Mouse (Mus musculus): ENCODE data around the gene Tas2r104. TPM values are rescaled to one million over a fixed set of nuclear protein-coding genes. Genes with fewer than 3 reads are reported as not detected.

Tas2r104 gene
- not detected in 2 replicates for polyA plus RNA-seq (2012; rRNA removed)

GRCm38 (mm10) chr6:131685644-131686043 lies at the start of gene Tas2r104:
Tas2r104 (minus strand) TSS chr6:131685744.

GRCm38 (mm10) chr6:131689963-131690362 lies 4.4 kb upstream of the Tas2r104 start, which contains the start of gene Tas2r114:
Tas2r114 (minus strand) TSS chr6:131690063.

GRCm38 (mm10) chr6:131687395-131687794 lies 1.9 kb upstream of the Tas2r104 start, which contains the start of gene Tas2r105:
Tas2r105 (minus strand) TSS chr6:131687495.

GRCm38 (mm10) chr6:131678786-131679185 lies 6.8 kb downstream of the Tas2r104 start, which contains the start of gene Tas2r106:
Tas2r106 (minus strand) TSS chr6:131678886.

DNA sequence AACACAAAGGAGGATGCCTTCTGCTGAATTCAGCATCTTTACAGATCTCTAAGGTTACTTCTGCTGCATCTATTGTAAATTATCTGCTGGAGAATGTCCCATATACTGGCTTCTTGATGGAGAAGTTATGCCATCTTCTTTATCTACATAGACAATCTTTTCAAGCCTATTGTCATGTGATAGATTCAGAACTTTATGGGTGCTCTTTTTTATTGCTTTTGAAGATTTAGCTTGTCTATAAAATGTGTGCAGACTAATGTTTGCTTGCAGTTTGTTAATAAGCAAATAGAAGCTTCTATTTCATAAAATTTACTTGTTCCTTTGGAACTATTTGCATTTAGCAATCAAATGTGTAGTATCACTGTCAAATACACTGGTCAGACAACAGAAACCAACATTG lies 25.5 kb downstream of the Tas2r104 start, which contains the start of gene Tas2r107:
Tas2r107 (minus strand) TSS at position 101 of the 400 bp plus-strand sequence.

Other genes with a start within 250 kb of the Tas2r104 start
- gene 5430401F13Rik, start 199.3 kb downstream of the Tas2r104 start, polyA plus RNA-seq (2012; rRNA removed) = not detected in 2 replicates
- gene Gm6619, start 199.3 kb downstream of the Tas2r104 start, polyA plus RNA-seq (2012; rRNA removed) = not detected in 2 replicates
- not detected in 2 replicates for gene Tas2r130, start 54.8 kb downstream of the Tas2r104 start, polyA plus RNA-seq (2012; rRNA removed)
- not detected in 2 replicates for gene Tas2r107, start 25.6 kb downstream of the Tas2r104 start, polyA plus RNA-seq (2012; rRNA removed)
- gene Tas2r106, start 6.9 kb downstream of the Tas2r104 start, polyA plus RNA-seq (2012; rRNA removed) = not detected in 2 replicates
- gene Tas2r105, start 1.8 kb upstream of the Tas2r104 start, polyA plus RNA-seq (2012; rRNA removed) = not detected in 2 replicates
- gene Tas2r114, start 4.3 kb upstream of the Tas2r104 start, polyA plus RNA-seq (2012; rRNA removed) = not detected in 2 replicates

Data from central nervous system, embryonic 11.5 days (tissue).